Mouse (Mus musculus): Measurements from ENCODE around the gene Ankrd34a.
"Not testable (repeated sequence)": the region's sequence is repeated elsewhere in the genome, so short reads cannot be mapped to it uniquely, and the experiment has no call there.

The Ankrd34a gene

DNA sequence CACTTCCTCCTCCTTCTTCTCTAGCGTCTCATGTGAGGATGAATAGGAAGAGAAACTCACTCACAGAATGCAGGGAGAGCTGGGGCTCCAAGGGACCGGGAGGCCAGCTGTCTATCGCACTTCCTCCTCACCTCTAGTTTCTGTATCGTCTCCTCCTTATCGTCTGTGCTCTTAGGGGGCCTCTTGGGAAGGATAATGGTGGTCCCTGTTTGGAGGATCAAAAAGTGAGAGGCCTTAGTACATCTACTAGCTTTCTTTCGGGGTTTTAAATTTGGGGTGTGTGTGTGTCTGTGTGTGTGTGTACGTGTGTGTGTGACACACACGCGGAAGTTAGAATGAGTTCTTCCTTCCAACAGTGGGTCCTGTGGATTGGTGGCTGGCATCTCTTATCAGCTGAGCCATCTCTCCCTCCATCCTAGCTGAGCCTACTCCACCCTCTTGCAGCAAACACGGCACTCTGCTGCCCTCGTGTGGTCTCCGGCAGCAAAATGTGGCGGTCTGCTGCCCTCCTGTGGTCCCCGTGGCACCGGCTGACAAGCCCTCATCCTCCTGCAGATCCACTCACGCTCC, 16.5 kb upstream of the Ankrd34a start:
- DNase-seq (ENCODE audit: low spot score in 2 of 2), result peak; percentile 86 to 89

GRCm38 (mm10) chr3:96581141-96581540, 15.3 kb upstream of the Ankrd34a start:
- no peak for DNase-seq (ENCODE audit: low spot score in 2 of 2)

DNA sequence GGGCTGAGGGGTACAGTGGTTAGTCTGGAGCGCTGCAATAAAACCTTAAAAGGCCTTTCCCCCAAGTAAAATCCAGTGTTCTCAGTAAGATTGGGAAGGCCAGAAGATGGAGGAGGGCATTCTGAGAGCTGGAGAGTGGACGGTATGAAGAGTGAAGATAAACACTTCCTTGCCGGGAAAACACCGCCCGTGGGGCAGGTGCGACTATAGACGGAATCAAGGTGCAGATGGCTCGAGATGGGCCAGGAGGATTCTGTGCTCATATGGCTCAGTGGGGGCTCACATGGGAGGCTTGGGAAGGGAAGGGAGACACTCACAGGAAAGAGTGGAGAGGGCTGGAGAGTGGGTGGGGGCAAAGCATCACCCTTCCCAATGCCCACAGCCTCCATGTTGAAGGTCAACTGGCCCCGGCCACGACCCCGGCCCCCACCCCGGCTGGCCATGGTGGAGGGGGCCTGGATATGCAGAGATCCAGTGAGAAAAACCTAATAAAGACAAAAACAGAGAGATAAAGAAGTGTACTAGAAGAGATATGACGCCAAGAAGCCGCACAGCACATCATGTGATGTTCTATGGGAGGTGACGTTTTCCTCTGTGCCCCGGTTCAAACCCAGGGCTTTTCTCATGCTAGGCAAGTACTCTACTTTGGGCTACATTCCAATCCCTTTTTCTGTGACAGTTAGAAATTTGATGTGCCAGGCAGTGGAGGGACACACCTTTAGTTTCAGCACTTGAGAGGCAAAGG, 14.5 kb upstream of the Ankrd34a start:
- no peak for DNase-seq (ENCODE audit: low spot score in 2 of 2)

GRCm38 (mm10) chr3:96583386-96583785, 13.1 kb upstream of the Ankrd34a start:
- DNase-seq (ENCODE audit: low spot score in 2 of 2), result no peak

DNA sequence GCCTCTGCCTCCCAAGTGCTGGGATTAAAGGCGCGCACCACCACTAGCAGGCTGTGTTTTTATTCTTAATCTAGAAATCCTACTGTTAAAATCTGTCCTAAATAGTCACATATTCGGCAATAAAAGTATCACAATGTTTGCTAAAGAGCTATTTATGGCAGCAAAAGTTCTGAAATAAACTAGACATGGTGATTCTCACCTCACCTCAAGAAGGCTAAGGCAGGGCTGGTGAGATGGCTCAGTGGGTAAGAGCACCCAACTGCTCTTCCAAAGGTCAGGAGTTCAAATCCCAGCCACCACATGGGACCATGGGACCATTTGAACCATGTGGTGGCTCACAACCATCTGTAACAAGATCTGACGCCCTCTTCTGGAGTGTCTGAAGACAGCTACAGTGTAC, 5.8 kb upstream of the Ankrd34a start:
- DNase-seq (ENCODE audit: low spot score in 2 of 2), result no peak

DNA sequence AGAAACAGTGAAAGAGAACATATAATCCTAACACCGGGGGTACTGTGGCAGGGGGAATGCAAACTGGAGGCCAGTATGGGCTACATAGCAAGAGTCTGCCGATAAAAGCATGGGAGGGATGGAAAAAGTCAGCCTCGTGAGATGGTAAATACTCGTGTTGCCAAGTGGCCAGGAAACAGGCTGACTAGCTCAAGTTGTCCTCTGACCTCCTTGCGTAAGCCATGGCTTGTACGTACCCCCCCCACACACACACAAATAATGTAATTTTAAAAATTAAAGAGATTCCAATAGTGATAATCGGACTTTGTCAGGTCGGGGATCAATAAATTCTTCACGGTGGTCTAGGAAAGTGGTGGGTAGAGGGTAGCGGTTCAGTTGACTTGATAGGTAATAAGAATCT, 3.1 kb upstream of the Ankrd34a start:
- no peak for DNase-seq (ENCODE audit: low spot score in 2 of 2)

DNA sequence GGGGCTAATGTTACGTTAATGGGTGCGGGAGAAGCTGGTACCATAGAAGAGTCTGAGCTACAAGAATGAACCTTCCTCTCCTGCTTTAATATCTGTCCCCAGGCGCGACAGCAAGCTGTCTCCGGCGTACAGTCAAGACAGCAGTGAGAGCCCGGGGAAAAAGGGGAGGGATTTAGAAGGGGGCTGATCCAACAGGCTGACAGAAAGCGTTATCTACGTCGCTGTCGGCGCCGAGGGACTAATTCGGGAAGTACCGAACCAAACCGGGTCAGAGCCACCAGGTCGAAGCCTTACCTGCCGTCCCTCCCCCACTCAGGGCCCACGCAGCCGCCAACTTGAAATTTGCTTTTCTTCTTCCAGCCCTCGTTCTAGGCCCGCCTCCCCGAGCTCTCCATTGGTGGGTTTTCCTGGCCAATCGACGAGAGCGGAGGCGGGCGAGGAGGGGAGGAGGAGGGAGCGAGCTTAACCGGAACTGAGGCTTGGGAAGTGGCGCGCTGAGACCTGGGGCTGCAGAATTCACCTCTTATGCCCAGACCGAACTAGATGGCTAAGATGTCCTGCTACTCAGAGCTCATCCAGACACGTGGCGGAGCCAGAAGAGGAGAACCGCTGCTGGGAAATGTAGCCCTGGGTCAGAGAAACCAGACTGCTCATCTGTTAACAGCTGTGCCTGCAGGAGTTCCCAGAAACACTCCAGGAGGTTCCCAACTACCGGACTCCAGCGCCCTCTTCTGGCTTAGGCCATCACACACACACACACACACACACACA, 2.5 kb upstream of the Ankrd34a start, which contains the start of gene Polr3gl:
TSS of gene Polr3gl (minus strand) at position 392 of the 771 bp plus-strand sequence.
- DNase-seq (ENCODE audit: low spot score in 2 of 2), result peak; percentile 92 to 94

GRCm38 (mm10) chr3:96594851-96595250, 1.6 kb upstream of the Ankrd34a start:
- DNase-seq (ENCODE audit: low spot score in 2 of 2), result no peak

- DNase-seq (ENCODE audit: low spot score in 2 of 2), result no peak
Observed at GRCm38 (mm10) chr3:96595661-96596060, 775 bp upstream of the Ankrd34a start.

DNA sequence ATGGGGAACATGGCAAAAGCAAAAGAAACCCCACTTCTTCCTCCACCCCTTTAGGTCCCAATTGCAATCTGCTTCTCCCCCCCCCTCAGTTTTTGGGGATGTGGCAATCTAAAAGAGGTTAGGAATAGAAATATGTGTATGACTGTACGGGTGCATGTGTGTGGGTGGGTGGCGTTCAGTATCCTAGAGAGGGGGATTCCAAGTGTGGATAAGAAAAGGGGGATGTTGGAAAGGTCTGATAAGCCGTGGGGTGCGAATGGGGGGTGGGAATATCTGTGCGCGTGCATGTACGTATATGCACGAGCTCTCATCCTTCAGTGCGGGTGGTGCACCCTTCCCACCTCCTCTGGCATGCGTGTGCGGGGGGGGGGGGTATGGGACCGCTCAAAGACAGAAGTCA, 419 bp downstream of the Ankrd34a start:
- no peak for DNase-seq (ENCODE audit: low spot score in 2 of 2)

DNA sequence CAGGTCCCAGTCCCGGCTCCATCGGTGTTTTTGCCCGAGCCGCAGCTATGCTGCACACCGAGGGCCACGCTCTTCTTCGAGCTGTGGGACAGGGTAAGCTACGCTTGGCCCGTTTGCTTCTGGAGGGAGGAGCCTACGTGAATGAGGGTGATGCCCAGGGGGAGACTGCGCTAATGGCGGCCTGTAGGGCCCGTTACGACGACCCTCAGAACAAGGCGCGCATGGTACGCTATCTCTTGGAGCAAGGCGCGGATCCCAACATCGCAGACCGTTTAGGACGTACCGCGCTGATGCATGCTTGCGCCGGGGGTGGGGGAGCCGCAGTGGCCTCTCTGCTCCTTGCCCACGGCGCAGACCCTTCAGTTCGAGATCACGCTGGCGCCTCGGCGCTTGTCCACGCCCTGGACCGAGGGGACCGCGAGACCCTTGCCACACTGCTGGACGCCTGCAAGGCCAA, 1.0 kb downstream of the Ankrd34a start:
- DNase-seq (ENCODE audit: low spot score in 2 of 2), result no peak

DNA sequence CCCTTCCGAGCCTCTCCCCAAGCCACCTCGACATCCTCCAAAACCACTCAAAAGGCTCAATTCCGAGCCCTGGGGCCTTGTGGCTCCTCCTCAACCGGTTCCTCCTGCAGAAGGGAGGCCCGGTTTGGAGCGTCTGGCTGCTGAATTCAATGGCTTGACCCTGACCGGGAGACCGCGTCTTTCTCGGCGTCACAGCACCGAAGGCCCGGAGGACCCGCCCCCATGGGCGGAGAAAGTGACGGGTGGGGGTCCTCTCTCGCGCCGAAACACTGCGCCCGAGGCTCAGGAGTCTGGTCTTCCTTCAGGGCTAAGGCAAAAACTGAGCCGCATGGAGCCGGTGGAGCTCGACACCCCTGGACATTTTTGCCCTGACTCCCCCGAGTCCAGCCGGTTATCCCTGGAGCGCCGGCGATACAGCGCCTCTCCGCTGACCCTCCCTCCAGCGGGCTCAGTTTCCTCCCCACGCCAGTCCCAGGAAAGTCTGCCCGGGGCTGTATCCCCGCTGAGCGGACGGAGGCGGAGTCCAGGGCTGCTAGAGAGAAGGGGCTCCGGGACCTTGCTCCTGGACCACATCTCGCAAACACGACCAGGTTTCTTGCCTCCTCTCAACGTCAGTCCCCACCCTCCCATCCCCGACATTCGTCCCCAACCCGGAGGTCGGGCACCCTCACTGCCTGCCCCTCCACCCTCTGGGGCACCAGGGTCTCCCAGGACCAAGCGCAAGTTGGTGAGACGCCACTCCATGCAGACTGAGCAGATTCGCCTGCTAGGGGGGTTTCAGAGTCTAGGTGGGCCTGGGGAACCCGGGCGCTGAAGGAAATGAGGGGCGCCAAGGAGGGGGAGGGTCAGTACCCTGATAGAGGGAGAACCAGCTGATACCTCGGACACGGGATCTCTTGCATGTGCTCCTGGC, 2.0 kb downstream of the Ankrd34a start:
- peak in 1 of 2 experiments; percentile 68 for DNase-seq (ENCODE audit: low spot score in 2 of 2)

DNA sequence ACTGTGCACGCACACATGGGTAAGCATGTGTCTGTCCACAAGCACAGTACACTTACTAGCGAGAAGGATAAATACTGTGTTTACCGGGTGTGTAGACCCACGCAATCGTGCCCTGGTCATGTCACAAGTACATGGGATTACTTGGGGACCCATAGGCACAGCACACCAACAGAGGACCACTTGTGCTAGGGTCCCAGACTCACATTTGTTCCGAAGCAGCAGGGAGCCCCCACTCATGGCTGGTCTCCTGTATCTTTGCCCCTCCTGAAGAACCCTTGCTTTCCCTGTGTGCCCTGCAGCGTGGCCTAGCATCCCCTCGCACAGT, 2.6 kb downstream of the Ankrd34a start:
- no peak for DNase-seq (ENCODE audit: low spot score in 2 of 2)

DNA sequence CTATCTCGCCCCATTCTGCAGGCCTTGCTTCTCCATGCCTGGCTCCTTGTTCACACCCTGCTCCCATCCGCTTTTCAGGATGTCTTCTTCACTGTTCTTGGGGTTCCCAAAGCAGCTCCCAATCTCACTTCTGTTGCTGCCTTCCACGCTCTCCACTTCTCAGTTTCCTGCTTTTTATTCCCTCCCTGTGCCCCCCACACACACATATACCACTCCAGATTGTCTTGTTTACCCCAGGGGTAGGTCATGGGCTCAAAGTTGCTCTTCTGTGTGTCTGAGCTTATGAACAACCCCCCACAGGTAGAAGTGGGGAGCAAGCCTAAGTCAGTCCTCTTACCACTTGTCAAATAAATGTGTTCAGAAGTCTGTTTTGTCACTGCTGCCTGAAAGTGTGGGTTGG, 3.0 kb downstream of the Ankrd34a start:
- DNase-seq (ENCODE audit: low spot score in 2 of 2), result no peak

DNA sequence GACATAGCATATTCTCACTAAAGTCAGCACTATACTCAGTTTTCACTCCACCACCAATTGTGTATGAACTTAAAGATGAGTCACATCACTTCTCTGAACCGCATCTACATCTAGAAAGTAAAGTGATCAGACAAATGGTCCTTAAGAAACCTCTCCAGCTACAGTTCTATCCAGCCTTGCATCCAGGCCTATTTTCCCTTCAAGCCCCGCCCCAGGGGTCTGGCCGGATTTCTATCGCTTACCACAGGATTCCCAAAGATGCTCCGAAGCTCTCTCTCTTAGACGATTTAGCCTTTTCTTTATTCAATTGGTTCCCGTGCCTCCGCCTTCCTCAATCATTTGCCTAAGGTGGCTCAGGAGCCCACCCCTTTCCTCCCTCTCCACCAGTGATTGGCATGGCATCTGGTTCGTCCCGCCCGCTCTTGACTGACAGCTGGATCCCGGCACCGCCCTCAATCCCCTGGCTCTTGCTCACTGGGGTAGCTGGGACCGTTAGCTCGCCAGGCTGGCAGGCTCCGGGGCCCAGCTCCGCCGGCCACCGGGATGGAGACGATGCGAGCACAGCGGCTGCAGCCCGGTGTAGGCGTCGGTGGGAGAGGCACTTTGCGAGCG, 4.3 kb downstream of the Ankrd34a start, which contains the start of gene Lix1l:
TSS of gene Lix1l (plus strand) at position 511 of the 612 bp plus-strand sequence.
- DNase-seq (ENCODE audit: low spot score in 2 of 2), result peak; percentile 85 to 92

DNA sequence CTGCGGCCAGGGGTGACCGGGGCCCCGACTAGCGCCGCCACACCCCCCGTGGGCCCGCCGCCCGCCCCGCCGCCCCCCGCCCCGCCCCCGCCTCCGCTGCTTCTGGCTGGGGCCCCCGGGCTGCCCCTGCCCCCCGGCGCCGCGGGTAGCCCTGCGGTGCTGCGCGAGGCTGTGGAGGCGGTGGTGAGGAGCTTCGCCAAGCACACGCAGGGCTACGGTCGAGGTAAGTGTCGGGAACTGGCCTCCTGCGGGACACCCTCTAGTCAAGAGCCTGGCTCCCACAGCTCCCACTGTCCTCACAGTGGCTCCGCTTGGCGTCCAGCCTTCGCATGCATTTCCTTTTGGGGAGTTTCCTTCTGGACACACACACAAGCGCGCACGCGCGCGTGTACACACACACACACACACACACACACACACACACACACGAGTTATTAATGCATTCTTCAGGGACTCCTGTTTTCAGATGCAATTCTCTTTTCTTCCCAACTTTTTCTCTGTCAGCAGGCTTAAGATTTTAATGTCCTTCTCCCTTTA, 4.9 kb downstream of the Ankrd34a start:
- DNase-seq (ENCODE audit: low spot score in 2 of 2), result peak; percentile 42 to 72

- no peak for DNase-seq (ENCODE audit: low spot score in 2 of 2)
Observed at GRCm38 (mm10) chr3:96601941-96602703, 5.7 kb downstream of the Ankrd34a start.

DNA sequence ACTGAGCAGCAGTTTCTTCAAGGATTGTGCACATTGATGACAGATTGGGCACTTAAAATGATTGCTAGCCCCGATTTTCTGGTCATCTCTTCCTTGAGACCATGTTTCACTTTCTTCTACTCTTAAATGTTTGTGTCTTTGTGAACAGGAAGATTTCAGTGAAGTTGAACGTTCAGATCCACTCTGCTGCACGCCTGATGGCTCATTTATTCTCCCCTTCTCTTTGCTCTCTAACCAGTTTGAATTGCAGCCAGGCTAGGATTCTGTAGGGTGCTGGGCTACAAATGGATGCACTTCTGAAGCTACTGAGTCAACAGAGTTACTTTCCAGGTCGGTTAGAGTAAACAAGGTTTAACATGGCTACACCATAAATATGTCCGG, 6.3 kb downstream of the Ankrd34a start:
- DNase-seq (ENCODE audit: low spot score in 2 of 2), result no peak

- no peak for DNase-seq (ENCODE audit: low spot score in 2 of 2)
Observed at GRCm38 (mm10) chr3:96603311-96603710, 6.9 kb downstream of the Ankrd34a start.

DNA sequence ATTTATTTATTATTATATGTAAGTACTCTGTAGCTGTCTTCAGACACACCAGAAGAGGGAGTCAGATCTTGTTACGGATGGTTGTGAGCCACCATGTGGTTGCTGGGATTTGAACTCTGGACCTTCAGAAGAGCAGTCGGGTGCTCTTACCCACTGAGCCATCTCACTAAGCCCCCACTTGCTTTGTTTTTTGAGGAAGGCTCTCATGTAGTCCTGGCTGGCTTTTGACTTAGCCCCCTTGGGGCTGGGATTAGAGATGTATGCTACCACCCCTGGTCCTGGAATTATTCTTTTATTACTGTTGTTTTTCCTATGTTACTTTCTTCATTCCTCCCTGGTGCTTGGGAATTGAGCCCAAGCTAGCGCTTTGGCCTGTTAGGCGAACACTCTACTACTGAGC, 9.6 kb downstream of the Ankrd34a start:
- DNase-seq (ENCODE audit: low spot score in 2 of 2), result not testable (repeated sequence)
